Mouse (Mus musculus) C2C12 (cell line): Measurements from ENCODE around the gene Dnase1l3. TPM values are rescaled to one million over a fixed set of nuclear protein-coding genes. Genes with fewer than 3 reads are reported as not detected.

Source experiments
- H3K27me3 ChIP-seq: one replicate; pipeline ENCODE4 v1.6.1; 2011; ENCODE audit not compliant: control insufficient read depth, insufficient read depth, insufficient read length
- H3K36me3 ChIP-seq: one replicate; pipeline ENCODE4 v1.6.1; 2011; ENCODE audit not compliant: control insufficient read depth, insufficient read depth
- H3K4me3 ChIP-seq: one replicate; pipeline ENCODE4 v1.5.1; 2011; ENCODE audit warnings: mild to moderate bottlenecking, control low read depth; ENCODE audit not compliant: poor library complexity, insufficient read depth, severe bottlenecking
- H3K79me2 ChIP-seq: one replicate; pipeline ENCODE4 v1.6.1; 2011; ENCODE audit not compliant: control insufficient read depth, insufficient read depth
- H3K79me3 ChIP-seq: one replicate; pipeline ENCODE4 v1.6.1; 2011; ENCODE audit warnings: low read depth, control low read depth
- H3ac ChIP-seq: one replicate; pipeline ENCODE3; 2011; ENCODE audit warnings: low read depth; ENCODE audit not compliant: control insufficient read depth, insufficient read length
- CEBPB ChIP-seq: IDR thresholded peaks from one replicate; pipeline ENCODE4 v1.6.1; 2011; ENCODE audit warnings: low read depth, mild to moderate bottlenecking, control low read depth, moderate library complexity
- CTCF ChIP-seq: IDR thresholded peaks from one replicate; pipeline ENCODE4 v1.5.1; 2011; ENCODE audit not compliant: control insufficient read depth, insufficient read depth, insufficient read length
- FOSL1 ChIP-seq: IDR thresholded peaks from one replicate; pipeline ENCODE4 v1.8.0; 2011; ENCODE audit warnings: mild to moderate bottlenecking, low read length; ENCODE audit not compliant: poor library complexity, insufficient read depth, severe bottlenecking
- MAX ChIP-seq: IDR thresholded peaks from one replicate; pipeline ENCODE4 v1.6.1; 2011; ENCODE audit warnings: mild to moderate bottlenecking, control low read depth
- MYOD1 ChIP-seq: IDR thresholded peaks from one replicate; pipeline ENCODE4 v1.6.1; 2011; ENCODE audit warnings: low read depth; ENCODE audit not compliant: control insufficient read depth, insufficient read length
- MYOG ChIP-seq: IDR thresholded peaks from one replicate; pipeline ENCODE4 v1.6.1; 2011; ENCODE audit not compliant: control insufficient read depth, insufficient read length; ENCODE audit errors: extremely low read depth
- USF1 ChIP-seq: IDR thresholded peaks from one replicate; pipeline ENCODE4 v1.6.1; 2011; ENCODE audit warnings: low read depth, mild to moderate bottlenecking, control low read depth, moderate library complexity
- polyA plus RNA-seq: library from polyadenylated mRNA; unstranded; fragments of >200 nt; fragmentation: generic; extraction: Trizol; gene quantifications from one replicate; pipeline ENCODE4 v1.2.1, GENCODE M21; 2012; ENCODE audit warnings: missing spikeins

Dnase1l3 gene
- polyA plus RNA-seq, 1 experiment: not detected

DNA sequence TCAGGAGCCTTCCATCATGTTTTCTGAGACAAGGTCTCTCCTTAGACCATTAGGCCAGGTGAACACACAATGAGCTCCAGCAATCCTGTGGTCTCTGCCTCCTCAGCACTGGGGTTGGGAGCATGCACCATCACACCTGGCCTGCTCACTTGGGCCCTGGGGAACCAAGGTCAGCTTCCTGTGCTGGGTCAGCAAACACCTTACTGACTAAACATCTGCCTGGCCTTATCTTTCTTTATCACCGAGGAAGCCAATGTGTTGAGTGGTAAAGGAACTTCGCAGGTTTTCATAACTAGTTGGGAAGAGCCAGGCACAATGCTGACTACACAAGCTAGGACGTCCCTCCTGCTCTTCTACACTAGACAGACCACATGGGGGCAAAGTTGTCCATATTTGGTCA, 4.4 kb downstream of the Dnase1l3 start:
- Histone ChIP-seq H3K36me3 (no peaks in the 10 kb centered on the region), H3K79me3 (no peaks in the 10 kb centered on the region), H3K79me2 (no peaks in the 10 kb centered on the region), H3ac (no peak overlapping the region), H3K27me3 (no peaks in the 10 kb centered on the region), H3K4me3 (no peak overlapping the region)
- TF ChIP-seq FOSL1: no peak
- TF ChIP-seq USF1: no peak
- no peak for TF ChIP-seq CTCF
- TF ChIP-seq MYOD1: no peak
- no peak for TF ChIP-seq MYOG
- no peak for TF ChIP-seq MAX
- no peak for TF ChIP-seq CEBPB

DNA sequence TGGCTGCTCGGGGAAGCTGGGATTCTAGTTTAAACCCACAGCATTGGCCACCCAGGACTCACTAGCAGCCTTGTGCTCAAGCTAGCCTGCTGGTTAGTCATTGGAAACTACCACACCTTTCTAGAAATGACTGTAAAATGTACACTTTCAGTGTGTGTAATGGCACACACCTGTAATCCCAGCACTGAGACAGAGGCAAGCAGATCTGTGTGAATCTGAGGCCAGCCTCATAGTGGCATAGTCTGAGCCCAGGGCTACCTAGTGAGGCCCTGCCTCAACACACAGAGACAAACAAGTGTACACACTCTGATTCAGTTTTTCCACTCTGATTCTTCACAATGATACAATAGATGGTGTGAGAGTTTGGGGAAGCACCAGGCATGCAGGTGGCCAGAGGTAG, 5.0 kb downstream of the Dnase1l3 start:
- no peaks in the 10 kb centered on the region for H3K79me3 ChIP-seq
- no peaks in the 10 kb centered on the region for H3K27me3 ChIP-seq
- no peaks in the 10 kb centered on the region for H3K36me3 ChIP-seq
- no peaks in the 10 kb centered on the region for H3K79me2 ChIP-seq
- H3K4me3 ChIP-seq: no peak overlapping the region
- H3ac ChIP-seq: no peak overlapping the region
- TF ChIP-seq MYOG: no peak
- no peak for TF ChIP-seq CTCF
- no peak for TF ChIP-seq MYOD1
- TF ChIP-seq CEBPB: no peak
- no peak for TF ChIP-seq MAX
- no peak for TF ChIP-seq USF1
- TF ChIP-seq FOSL1: no peak

DNA sequence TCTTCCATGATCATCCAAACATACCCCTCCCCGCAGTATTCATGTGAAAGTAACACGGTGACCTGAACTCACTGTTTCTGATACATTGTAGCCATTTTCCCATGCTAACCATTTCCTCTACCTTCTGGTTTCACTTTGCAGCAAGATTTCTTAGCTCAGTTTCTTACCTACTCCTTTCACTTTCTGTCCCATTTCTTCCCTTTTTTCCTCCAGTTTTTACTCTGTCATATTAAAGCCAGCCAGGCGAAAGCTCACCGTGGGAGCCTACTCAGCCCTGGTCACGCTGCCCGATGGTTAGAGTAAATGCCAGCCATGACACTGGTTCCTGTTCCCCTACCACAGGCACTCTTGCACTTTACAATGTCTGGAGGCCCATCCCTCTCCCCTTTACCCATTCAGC, 7.5 kb downstream of the Dnase1l3 start:
- no peaks in the 10 kb centered on the region for H3K36me3 ChIP-seq
- H3K79me2 ChIP-seq: no peaks in the 10 kb centered on the region

DNA sequence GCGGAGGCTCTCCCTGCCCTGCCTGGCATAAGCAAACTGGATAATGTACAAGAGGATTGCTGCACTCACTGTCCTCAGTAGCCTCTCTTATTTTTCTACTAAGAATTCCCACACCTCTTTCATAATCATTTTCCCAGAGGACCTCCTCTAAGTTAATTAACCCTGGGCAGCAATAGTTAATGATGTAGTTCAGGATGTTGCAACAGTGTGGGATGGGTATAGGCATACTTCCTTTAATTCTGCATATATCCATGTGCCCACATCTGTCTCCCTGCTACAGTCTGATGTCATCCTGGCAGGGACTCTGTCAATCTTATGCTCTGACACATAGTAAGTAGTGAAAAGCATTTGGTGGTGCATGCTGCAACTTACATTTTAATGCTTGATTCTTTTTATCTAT, 13.1 kb downstream of the Dnase1l3 start:
- Histone ChIP-seq H3K4me3 (no peak overlapping the region), H3K27me3 (no peaks in the 10 kb centered on the region), H3K36me3 (no peaks in the 10 kb centered on the region), H3K79me2 (no peaks in the 10 kb centered on the region), H3ac (no peak overlapping the region), H3K79me3 (no peaks in the 10 kb centered on the region)
- TF ChIP-seq MAX (no peak), FOSL1 (no peak), USF1 (no peak), CTCF (no peak), CEBPB (no peak), MYOG (no peak), MYOD1 (no peak)

More for the DNA sequence above, 7.5 kb downstream of the Dnase1l3 start:
- Histone ChIP-seq H3K4me3 (no peak overlapping the region), H3K79me3 (no peaks in the 10 kb centered on the region), H3K27me3 (no peaks in the 10 kb centered on the region), H3ac (no peak overlapping the region)
- TF ChIP-seq CTCF: no peak
- TF ChIP-seq MYOD1: no peak
- TF ChIP-seq MYOG: no peak
- no peak for TF ChIP-seq CEBPB
- no peak for TF ChIP-seq MAX
- no peak for TF ChIP-seq USF1
- TF ChIP-seq FOSL1: no peak

DNA sequence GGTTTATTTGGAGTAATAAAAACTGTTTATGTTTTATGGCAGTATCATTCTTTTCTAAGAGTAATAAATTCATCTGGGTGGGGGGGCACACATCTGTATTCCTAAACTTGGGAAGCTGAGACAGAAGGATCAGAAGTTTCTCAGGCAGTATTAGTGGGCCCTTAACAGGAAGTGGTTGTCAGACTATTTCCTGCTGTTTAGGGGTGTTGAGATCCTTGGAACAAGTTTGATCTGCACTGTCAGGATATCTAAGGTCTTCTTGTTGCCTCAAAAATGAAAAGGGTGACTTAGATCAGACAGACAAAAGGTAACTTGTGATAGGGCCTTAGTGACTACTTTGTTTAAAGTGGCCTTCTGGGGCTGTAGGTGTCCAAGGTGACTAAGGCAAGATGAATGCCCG, 16.2 kb downstream of the Dnase1l3 start:
- Histone ChIP-seq H3K4me3 (no peak overlapping the region), H3ac (no peak overlapping the region), H3K79me2 (no peaks in the 10 kb centered on the region), H3K79me3 (no peaks in the 10 kb centered on the region), H3K36me3 (no peaks in the 10 kb centered on the region), H3K27me3 (no peaks in the 10 kb centered on the region)
- TF ChIP-seq MYOD1 (no peak), CEBPB (no peak), CTCF (no peak), USF1 (no peak), MAX (no peak), FOSL1 (no peak), MYOG (no peak)

DNA sequence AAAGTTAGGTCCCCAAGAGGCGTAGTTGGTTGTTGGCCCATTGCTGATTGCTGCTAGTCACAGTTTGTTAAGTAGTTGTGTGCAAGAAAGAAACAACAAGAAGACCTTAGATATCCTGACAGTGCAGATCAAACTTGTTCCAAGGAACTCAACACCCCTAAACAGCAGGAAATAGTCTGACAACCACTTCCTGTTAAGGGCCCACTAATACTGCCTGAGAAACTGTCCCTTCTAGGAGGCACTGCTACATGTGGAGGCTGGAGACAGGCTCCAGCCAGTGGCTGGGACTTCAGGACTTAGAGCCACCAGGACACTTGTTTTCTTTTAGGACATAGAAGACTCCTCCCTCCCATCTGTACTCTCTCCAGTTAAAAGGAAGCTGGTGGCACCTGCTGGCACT, 16.9 kb downstream of the Dnase1l3 start:
- Histone ChIP-seq H3K79me3 (no peaks in the 10 kb centered on the region), H3ac (no peak overlapping the region), H3K27me3 (no peaks in the 10 kb centered on the region), H3K79me2 (no peaks in the 10 kb centered on the region), H3K36me3 (no peaks in the 10 kb centered on the region), H3K4me3 (no peak overlapping the region)
- TF ChIP-seq MYOG (no peak), USF1 (no peak), CEBPB (no peak), MYOD1 (no peak), FOSL1 (no peak), MAX (no peak)
